Mouse (Mus musculus) cerebellum, adult 9-10 months (tissue): ENCODE measurements around the gene Sumf1.

ENCODE experiments used
- DNase-seq: peaks from one replicate; pipeline ENCODE4 v3.0.0; 2022

Sumf1 gene

DNA sequence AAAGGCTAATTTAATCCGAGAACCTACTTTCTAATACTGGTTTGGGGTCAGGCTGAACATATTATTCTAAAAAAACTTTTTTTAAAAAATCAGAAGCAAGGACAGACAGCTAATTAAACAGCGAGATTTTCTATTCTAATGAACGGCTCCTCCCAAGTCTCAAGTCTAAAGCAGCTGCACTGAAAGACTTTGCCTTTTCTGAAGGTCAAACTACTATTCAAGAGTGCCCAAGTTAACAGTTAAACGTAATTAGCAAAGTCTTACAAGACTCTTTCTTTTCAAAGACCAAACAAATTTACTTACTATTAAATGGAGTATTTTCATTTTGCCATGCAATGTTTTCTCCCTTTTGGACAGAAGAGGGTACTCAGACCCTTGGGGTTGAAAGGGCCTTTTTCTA lies 20.8 kb upstream of the Sumf1 start:
- DNase-seq = no peak

DNA sequence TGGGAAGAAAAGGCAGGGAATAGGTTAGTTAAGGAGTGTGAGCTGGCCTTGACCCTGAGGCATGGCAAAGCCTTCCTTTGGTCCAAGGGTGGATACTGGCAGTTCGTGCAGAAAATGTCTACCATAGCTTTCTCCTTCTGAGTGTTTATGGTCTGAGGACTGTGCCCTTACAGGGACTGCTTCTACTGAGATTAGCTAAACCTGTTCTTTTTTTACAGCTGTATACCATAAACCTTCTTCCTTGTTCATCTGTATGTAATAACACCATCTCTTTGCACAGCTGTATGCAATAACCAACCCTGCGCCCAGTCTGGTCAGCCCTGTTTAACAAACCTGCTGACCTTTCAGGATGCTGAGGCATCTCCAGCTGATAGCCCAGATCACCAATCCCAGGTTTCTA lies 18.9 kb upstream of the Sumf1 start:
- DNase-seq = no peak

DNA sequence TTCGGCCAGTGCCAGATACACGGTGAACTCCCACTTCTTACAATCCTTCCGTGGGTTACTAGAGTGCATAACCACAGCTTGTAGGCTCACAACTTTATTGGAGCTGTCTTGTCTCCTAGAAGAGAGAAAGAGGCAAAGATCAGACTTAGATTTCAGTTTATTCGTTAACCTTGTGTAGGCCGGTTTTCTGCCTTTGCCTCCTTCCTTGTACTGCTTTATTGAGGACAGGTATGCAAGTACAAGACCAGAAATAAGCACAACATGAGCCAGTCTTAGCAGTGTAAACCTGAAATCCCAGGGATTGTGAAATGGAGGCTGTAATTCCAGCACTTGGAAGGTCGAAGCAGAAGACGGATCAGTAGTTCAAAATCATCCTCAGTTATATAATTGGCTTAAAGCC lies 12.9 kb upstream of the Sumf1 start:
- no peak for DNase-seq

DNA sequence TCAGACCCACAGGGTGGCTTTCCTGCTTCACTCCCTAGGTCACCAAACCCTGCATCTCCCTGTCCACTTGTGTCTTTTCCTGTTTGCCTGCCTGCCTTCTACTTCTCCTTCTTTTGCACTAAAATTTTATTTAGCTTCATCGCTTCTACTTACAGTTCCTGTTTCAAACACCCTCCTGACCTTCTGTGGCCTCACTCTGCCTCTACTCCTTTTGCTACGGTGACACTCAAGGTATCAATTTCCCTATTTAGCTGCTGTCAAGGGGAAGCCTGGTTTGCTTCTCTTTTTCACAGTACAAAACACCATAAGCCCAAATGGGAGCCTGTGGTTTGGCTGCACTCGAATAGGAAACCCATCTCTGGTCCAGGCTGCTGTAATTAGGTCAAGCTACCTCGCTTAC lies 11.7 kb upstream of the Sumf1 start:
- no peak for DNase-seq

DNA sequence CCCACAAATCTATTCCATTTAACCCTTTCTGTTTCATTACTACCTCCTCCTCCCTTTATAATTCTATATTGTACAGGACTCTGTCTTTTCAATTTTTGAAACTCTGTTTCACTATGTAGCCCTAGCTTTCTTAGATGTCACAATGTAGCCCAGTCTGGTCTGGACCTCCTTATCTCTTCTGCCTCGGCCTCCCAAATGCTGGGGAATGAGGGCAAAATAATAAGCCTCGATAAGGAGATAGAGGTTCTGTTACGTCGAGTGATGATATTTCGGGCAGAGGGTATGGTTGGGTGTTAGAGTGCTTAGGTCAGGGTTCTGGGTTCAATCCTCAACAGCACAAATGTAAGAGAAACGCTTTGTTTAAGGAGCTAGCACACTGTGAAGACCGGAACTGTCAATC lies 11.3 kb upstream of the Sumf1 start:
- DNase-seq = no peak

DNA sequence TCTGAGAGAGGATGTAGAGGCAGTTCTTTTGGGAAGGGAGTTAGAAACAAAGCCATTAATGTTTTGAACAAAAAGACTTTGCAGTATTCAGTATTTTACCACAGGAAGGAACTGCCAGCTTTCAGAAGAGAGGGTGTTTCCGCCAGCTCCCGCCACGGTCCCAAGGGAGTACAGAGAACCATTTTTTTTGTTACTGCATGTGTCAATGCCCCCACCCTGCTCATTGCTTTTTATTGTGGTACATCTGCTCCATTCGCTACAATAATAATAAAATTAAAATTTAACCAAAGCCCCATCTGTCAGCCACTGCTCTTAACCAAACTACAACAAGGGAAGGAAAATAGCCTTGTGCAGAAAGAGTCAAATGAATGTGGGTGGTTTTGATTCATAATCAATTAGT lies 7.2 kb upstream of the Sumf1 start:
- DNase-seq = no peak

DNA sequence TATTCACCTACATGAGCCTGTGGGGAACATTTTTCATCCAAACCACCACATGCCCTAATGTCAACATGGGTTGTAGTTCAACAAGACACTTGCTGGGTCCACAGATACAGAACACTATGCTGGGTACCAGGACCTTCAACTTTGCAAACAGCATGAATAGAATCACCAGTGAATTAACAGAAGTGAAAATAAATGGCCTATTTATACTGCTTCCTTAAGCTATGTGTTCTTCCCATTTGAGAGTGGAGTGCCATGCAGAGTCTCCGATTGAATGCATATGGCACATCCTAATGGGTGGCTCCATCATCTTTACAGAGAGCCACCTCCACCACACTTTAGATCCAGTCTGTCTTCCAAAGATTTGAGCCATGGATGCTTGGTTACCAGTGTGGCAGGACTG lies 5.3 kb upstream of the Sumf1 start:
- no peak for DNase-seq

DNA sequence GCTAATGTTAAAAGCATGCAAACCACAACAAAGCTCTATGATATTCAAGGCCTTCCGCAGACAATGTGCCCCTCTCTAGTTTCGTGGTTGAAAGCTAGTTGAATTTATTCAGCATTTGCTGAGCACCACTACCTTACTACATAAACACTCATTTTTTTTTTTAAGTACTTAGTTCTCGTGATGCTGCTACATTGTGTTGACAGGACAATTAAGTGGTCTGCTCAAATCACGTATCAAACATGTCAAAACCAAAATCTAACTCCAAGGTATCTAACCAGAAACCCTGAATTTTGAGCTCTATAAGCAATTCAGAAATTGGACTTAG lies 265 bp upstream of the Sumf1 start:
- no peak for DNase-seq

DNA sequence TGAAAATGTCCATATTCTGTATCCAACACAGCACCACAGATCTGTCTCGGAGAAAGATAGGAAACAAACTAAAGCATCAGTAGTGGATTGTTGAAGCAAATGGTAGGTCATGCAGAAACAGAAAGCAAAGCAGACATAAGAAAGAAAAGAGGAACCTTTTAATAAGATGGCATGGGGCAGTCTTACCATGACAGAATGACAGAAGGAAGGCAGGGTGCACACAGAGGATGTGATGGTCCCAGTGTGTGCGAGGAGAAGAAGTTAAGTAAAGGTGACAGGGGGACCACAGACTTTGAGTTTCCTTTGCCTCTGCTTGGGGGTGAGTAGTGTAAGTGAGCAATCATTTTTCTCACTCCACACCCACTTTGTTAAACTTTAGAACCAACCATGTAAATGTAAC lies 6.3 kb downstream of the Sumf1 start:
- no peak for DNase-seq

DNA sequence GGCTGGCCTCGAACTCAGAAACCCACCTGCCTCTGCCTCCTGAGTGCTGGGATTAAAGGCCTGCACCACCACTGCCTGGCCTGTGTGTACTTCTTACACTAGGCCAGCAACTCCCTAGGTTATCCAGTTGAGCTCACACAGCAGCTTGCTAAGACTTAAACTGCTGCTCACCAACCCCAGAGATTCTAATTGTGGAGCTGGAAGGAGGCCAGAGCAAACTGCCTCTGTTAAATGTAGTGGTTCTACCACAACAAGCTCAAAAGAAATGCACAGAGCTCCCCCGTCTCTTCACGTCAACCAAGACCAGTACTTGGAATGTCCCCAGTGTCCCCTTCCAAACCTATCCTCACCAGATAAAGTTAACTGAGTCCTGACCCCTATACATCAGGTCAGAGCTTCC lies 11.2 kb downstream of the Sumf1 start:
- no peak for DNase-seq

DNA sequence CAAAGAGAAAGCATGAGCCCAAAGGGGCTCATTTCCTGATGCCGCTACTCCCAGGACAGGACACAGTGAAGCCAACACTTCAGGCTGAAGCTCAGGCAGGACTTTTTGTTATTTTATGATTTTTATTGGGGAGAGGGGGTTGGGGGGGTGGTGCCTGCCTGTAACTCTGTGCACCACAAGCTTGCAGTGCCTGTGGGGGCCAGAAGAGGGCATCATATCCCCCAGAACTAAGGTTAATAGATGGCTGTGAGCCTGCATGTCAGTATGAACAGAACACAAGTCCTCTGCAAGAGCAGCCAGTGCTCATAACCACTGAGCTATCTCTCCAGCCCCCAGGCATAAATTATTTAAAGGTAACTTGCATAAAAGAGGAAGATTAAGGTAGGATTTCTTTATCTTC lies 13.2 kb downstream of the Sumf1 start:
- no peak for DNase-seq

DNA sequence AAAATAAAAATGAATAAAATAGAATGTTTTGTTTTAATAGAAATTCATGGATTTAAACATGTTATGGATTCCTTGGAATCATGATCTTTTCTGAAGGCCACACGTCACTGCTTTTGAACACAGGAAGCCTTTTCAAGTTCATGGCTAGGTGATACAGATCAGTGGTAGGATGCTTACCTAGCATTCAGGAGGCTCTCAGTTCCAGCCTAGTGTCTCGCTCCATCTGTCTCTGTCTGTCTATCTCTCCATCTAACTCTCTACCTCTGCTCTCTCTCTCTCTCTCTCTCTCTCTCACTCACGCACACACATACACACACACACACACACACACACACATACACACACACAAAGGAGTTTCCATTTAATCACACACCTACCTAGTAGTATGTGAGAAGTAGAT lies 15.9 kb downstream of the Sumf1 start:
- DNase-seq = no peak

DNA sequence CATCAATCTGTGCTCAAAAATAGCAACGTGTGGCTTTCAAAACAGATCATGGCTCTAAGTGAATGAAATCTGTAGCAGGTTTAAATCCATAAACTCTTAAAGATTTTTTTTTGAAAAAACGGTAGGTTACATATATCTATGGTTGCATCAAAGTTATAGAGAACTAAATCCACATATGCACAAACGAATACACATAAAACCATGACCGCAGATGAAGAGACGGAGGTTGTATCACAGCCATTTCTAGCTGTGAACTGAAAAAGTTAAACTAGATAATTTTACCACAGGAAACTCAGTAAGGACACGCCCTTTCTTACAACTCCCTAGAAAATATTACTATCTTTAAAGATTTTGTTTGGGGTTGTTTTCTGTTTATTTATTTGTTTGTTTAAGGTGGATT lies 16.7 kb downstream of the Sumf1 start:
- no peak for DNase-seq

DNA sequence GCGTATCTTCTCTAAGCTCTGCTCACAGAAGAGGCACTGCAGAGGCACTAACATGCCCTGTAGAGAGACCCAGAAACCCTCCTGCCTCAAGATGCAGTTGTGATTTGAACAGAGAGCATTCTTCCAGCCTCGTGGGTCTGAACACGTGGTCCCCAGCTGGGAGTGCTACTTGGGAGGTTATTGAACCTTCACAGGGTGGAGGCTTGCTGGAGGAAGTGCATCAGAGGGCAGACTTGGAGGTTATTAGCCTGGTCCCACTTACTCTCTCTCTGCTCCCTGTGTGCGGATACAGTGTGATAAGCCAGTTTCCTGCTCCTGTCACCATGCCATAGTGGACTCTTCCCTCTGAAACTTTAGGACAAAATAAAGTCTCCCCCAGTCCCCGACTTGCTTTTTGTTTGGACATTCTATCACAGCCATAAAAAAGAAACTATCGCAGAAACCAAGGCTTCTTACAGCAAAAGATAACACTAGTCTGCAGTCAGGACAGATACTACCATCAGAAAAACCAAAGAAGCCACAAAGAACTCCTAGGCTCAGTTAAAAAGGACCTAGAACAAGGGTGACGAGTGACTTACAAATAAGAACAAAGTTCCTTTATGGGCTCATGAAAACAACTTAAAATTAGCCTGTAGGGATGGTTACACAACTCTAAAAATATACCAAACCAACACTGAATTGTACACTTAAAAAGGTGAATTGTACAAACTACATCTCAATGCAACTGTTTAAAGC lies 17.3 kb downstream of the Sumf1 start:
- no peak for DNase-seq

DNA sequence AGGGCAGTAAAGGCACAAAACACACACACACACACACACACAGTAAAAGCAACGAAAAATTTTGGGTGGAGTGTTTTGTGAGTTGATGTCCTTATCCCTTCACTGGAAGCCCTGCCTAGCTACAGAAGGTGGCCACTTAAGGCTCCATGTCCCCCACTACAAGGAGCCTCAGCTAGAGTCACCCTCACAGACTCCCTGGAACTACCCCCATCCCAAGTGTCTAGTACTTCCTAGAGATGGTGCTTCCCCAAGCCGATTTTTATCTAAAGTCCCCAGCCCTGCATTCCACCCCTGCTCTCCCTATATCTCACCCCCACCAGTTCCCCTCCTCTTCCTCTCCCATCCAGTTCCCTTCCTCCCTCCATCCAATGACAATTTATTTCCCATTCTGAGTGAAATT lies 19.8 kb downstream of the Sumf1 start:
- no peak for DNase-seq

DNA sequence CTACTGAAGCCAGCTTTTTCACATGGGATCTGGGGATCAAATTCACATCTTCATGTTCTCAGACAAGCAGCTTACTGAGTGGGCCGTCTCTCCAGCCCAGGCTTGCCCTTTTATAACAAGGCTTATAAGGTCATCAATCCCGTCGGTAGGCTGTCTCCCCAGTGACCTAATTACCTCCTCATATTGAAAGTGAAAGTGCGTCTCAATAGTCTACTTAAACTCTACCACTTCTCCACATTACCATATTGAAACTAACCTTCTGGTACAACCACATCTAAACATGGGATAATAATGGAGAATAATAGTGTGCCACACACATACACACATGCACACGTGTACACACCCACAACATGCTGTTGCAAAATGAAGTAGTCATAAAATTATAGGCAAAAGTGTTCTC lies 20.4 kb downstream of the Sumf1 start:
- DNase-seq = no peak

DNA sequence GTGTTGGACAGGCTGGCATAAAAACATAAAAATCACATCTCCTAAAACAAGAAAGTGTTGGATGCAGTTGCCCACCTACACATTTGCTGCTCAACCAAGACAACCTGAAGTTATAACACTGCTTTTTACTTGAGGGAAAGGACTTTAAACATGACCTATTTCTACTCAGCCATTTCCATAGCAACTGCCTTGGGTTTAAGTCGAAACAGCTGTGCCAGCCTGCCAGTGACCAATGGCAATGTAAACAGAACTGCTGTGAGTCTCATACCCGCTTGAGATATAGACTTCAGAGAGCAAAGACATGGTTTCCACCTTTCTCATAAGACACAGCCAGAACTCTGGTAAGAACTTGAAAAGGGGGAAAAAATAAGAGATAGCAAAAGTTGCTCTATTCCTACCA lies 24.8 kb downstream of the Sumf1 start:
- no peak for DNase-seq

DNA sequence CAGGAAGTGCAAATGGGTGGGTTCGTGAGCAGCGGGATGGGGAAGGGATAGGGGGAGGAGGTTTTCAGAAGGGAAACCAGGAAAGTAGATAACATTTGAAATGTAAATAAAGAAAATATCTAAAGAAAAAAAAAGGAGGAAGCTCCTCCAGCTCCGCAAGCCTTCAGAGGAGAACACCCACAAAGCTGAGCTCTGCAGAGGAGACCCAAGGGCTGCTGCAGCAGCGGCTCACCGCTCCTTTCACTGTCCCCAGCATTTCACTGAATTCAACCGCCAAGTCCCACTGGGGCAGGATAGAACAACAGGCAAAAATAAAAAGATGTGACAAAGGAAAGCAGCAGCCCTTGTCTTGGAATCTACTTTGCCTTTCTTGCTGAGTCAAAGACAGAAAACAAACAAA lies 28.5 kb downstream of the Sumf1 start:
- no peak for DNase-seq

DNA sequence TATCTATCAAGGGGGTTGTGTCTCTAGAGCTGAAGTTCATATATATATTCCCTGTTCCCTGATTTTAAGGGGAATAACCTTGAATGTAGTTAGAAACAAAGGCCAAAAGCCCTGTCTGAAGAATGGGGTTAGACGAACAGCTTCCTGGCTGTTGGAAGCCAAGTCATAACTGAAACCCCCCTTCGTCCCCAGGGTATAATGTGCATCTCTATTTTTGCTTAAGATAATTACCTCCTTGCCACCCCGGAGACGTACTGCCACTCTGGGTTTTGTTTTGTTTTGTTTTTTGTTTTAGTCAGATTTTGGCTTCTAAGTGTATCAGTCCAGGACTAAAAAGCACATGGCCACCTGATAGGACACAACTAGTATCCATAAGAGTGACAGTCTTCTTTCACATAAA lies 31.1 kb downstream of the Sumf1 start:
- no peak for DNase-seq

DNA sequence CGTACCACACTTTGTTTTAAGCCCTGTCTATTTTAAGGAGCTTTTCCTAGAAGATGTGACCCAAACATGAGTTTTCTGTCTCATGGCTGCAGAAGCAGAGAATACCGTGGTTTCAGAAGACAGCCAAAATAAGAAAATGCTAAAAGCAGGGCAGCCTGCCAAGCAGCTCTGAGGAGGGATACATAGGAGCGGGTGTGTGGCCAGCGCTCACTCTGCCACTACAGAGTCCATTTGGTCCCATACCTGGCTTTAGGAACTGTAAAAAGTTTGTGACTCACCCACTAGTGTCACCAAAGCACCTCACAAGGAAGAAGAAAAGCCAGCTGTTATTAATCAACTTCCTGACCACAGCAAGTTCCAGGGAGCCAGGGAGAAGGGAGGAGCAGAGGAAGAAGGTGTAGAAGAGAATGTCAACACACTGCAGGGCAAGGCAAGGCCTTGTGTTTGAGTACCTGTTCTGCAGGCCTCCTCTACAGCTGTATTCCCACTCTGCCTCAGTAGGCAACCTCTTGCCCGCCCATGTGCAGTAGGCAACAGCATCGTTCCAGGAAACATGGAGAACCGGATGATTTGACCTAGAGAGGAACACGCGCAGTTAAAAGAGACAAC lies 32.6 kb downstream of the Sumf1 start:
- no peak for DNase-seq

DNA sequence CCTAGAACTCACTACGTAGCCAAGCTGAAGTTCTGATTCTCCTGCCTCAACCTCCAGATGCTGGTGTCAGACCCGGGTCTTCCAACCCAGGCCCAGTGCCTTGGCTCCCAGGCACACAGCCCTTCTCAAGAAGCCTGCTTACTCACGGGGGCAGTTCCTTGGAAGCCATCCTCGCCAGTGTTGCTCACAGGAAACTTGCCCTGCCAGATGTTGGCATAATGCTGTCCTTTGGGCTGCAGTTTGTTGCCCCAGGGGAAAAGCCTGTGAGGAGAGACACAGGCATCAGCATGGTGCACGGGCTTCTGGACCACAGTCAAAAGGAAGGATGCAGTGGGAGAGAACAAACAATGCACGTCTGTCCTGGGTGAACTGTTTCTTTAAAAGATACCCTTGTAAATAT lies 33.3 kb downstream of the Sumf1 start:
- DNase-seq = no peak

DNA sequence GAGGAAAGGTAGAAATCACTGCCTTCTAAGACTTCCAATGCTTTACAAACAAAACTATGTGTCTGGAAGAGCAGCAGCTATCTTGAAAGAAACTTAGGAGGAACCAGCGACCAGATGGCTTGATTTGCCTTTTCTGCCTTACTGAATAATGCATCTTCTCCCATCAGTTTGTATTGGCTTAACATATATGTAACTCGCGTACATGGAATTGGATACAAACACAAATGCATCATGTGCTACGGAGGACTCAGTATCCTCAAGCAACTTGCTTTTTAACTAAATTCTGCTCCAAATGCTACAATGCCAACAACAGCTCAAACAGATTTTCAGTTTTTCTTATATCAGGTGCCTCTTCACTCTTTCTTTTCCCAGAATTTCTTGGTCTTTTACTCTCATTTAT lies 36.1 kb downstream of the Sumf1 start:
- DNase-seq = no peak

DNA sequence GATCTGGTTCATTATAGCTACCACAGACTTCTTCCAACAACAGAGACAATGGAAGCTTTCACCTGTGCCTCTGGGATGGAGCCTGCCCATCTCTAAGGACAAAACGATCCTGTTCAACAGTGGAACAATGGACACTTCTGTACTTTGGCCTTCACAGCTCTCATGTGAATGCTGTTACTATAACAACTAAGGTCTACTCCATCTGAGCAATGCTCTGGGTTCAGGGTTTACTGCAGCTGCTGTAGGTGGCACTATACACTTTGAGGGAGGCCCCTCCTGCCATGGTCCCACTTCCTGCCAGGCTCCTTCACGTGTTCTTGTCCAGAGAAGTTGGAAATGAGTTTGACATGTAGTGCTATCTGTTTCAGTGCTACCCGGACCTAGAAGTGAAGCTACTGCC lies 36.9 kb downstream of the Sumf1 start:
- DNase-seq = no peak

DNA sequence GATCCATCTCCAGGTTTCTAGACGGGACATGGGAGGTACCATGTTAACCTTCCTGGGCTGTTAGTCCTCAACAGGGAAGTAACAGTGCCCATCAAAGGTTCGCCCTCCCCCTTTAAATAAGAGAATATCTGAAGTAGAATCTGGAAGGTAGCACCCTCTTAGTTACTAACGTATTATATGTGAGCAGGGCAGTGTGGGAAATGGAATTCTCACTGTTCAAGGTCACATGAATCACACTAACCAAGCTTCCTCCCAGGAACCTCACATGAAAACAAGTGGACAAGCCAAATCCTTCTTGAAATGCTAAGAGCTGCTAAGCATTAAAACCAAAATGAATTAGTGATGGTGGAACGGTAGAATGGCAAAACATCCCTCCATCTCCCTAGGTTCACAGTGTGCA lies 38.7 kb downstream of the Sumf1 start:
- no peak for DNase-seq

DNA sequence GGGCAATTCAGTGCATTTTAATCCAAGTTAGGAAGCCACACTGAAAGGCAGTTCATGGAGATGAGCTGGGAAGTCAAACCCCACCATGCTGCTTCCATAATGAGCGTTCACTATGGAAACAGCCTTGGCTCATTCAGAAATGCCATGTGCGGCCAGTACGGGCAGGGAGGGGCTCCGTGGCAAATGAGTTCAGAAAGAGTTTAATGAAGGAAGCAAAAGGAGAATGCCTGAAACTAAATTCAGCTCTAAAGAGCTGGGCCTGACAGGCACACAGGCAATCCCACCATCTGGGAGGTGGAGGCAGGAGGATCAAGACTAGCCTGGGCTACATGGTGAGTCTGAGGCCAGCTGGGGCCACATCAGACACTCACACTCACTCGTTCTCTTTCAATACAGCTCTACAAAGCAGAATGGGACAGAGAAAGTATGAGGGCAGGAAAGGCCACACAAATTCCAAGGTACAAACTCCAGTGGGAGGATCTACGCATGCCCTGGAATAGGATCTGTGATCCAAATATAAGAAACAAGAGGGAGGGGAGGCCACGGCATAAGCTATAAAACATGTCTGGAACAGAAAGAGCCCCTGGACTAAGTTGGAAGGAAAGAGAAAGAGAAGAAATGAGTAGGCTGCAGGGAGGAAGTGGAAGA lies 39.3 kb downstream of the Sumf1 start:
- no peak for DNase-seq
